Mouse (Mus musculus) right cerebral cortex, adult 2 months (tissue): ENCODE data around the gene Ndufc2.

Experiments
- DNase-seq, 2 experiments: peaks; one replicate each; pipeline ENCODE4 v3.0.0; 2021 to 2022; ENCODE audit warnings: low spot score in 2 of 2

Gene Ndufc2

GRCm38 (mm10) chr7:97399960-97400715 lies at the start of gene Ndufc2:
Gene Ndufc2 (plus strand): TSS chr7:97400003.
- peak; percentile 72 to 79 for DNase-seq

- no peak for DNase-seq
Measured at GRCm38 (mm10) chr7:97350891-97351290, 48.9 kb upstream of the Ndufc2 start.

GRCm38 (mm10) chr7:97351792-97352513 lies 47.9 kb upstream of the Ndufc2 start:
- no peak for DNase-seq

- DNase-seq: no peak
Measured at GRCm38 (mm10) chr7:97353356-97353755, 46.4 kb upstream of the Ndufc2 start.

- DNase-seq: no peak
Measured at GRCm38 (mm10) chr7:97355068-97355841, 44.5 kb upstream of the Ndufc2 start.

GRCm38 (mm10) chr7:97356253-97356652 lies 43.5 kb upstream of the Ndufc2 start:
- DNase-seq: no peak

- DNase-seq: no peak
Measured at GRCm38 (mm10) chr7:97356875-97357276, 42.9 kb upstream of the Ndufc2 start.

GRCm38 (mm10) chr7:97357840-97358239 lies 42.0 kb upstream of the Ndufc2 start:
- DNase-seq: no peak

- no peak for DNase-seq
Measured at GRCm38 (mm10) chr7:97358347-97358746, 41.5 kb upstream of the Ndufc2 start.

GRCm38 (mm10) chr7:97360166-97360565 lies 39.6 kb upstream of the Ndufc2 start:
- DNase-seq: no peak

- DNase-seq: no peak
Measured at GRCm38 (mm10) chr7:97360955-97361354, 38.8 kb upstream of the Ndufc2 start.

GRCm38 (mm10) chr7:97361467-97361866 lies 38.3 kb upstream of the Ndufc2 start:
- no peak for DNase-seq

GRCm38 (mm10) chr7:97365887-97366286 lies 33.9 kb upstream of the Ndufc2 start:
- no peak for DNase-seq

- no peak for DNase-seq
Measured at GRCm38 (mm10) chr7:97375101-97375500, 24.7 kb upstream of the Ndufc2 start.

- DNase-seq: no peak
Measured at GRCm38 (mm10) chr7:97375906-97376305, 23.9 kb upstream of the Ndufc2 start.

GRCm38 (mm10) chr7:97379304-97379703 lies 20.5 kb upstream of the Ndufc2 start:
- no peak for DNase-seq

GRCm38 (mm10) chr7:97380500-97381123 lies 19.2 kb upstream of the Ndufc2 start:
- DNase-seq: no peak

GRCm38 (mm10) chr7:97382661-97383060 lies 17.1 kb upstream of the Ndufc2 start:
- DNase-seq: no peak

- no peak for DNase-seq
Measured at GRCm38 (mm10) chr7:97383496-97384132, 16.2 kb upstream of the Ndufc2 start.

GRCm38 (mm10) chr7:97386106-97386805 lies 13.5 kb upstream of the Ndufc2 start:
- DNase-seq: peak; percentile 31 to 35
